Comparison of ENCODE assay signal across 8 mouse cellular contexts in genomic region chr19:5871683-5872082, GRCm38 (mm10). TPM values are rescaled to one million over a fixed set of nuclear protein-coding genes. Genes with fewer than 3 reads are reported as not detected.
A peak's percentile ranks its signal among the peaks of the same experiment; 100 is the strongest.
DNase-seq lines count a peak whose midpoint lies in the region; ATAC-seq and TF ChIP-seq lines count a peak whose summit lies in the region.

No protein-coding gene starts in this region.

- intact Hi-C loops in heart, postnatal 14 days (cut with DNase I): no loop called here
- intact Hi-C loops in left cerebral cortex, adult 2 months (cut with DNase I): no loop called here

- no peak for TF ChIP-seq CTCF in thymus, adult 2 months (IDR thresholded peaks at IDR 0.05; ENCODE audit: borderline replicate concordance, control insufficient read depth, extremely low read depth, insufficient read depth, low read length, poor library complexity)
- no peak for TF ChIP-seq CTCF in left cerebral cortex, adult 2 months (IDR thresholded peaks at IDR 0.05)

- TF ChIP-seq POLR2A in thymus, adult 2 months (IDR thresholded peaks at IDR 0.05; ENCODE audit: control insufficient read depth, extremely low read depth, insufficient read depth, low read length, poor library complexity): no peak

- peak overlapping the region; percentile 91 for H3K27ac ChIP-seq in heart, embryonic 11.5 days (ENCODE audit: low read depth, low read length)
- peak overlapping the region; percentile 64; the same call in 1 of the 2 replicates for H3K27ac ChIP-seq in thymus, adult 2 months (ENCODE audit: control insufficient read depth, insufficient read depth, low read length)
- H3K27ac ChIP-seq in liver, embryonic 13.5 days: 0 out of 2 replicates have a peak overlapping the region, but pooled peaks have one; percentile 60
- H3K27ac ChIP-seq in left cerebral cortex, adult 2 months: no peak overlapping the region

- WGBS in heart, embryonic 11.5 days (ENCODE audit: insufficient replicate concordance): 38% methylated on average over 6 of the region's 6 CpGs
- 19% methylated on average over 6 of the region's 6 CpGs for WGBS in thymus, adult 2 months
- WGBS in liver, embryonic 13.5 days (ENCODE audit: insufficient replicate concordance): 47% methylated on average over 6 of the region's 6 CpGs

- no peak overlapping the region for H3K4me3 ChIP-seq in heart, embryonic 11.5 days (ENCODE audit: low read depth, low read length)
- peak overlapping the region; percentile 31 for H3K4me3 ChIP-seq in thymus, adult 2 months (ENCODE audit: control insufficient read depth, insufficient read depth, low read length)
- no peak overlapping the region for H3K4me3 ChIP-seq in liver, embryonic 13.5 days (replicated peaks)
- no peak overlapping the region for H3K4me3 ChIP-seq in left cerebral cortex, adult 2 months

- H3K9me3 ChIP-seq in heart, embryonic 11.5 days (replicated peaks; ENCODE audit: control insufficient read depth, low read length): no peaks in the 10 kb centered on the region
- H3K9me3 ChIP-seq in liver, embryonic 13.5 days (replicated peaks): no peaks in the 10 kb centered on the region

- H3K4me1 ChIP-seq in heart, embryonic 11.5 days (ENCODE audit: control insufficient read depth, insufficient read depth, low read length): peaks cover 38% of the 10 kb centered on the region
- peaks cover 42% of the 10 kb centered on the region for H3K4me1 ChIP-seq in thymus, adult 2 months (replicated peaks; ENCODE audit: control insufficient read depth, insufficient read depth, low read length)
- peaks cover 54% of the 10 kb centered on the region for H3K4me1 ChIP-seq in liver, embryonic 13.5 days (replicated peaks)

- no peaks in the 10 kb centered on the region for H3K27me3 ChIP-seq in heart, embryonic 11.5 days (ENCODE audit: control insufficient read depth, insufficient read depth, low read length)
- no peaks in the 10 kb centered on the region for H3K27me3 ChIP-seq in thymus, adult 2 months (ENCODE audit: control insufficient read depth, insufficient read depth, low read length)
- H3K27me3 ChIP-seq in liver, embryonic 13.5 days: no peaks in the 10 kb centered on the region

- H3K4me2 ChIP-seq in heart, embryonic 11.5 days: peak overlapping the region; percentile 51
- peak overlapping the region; percentile 15; the same call in 1 of the 2 replicates for H3K4me2 ChIP-seq in liver, embryonic 13.5 days

- H3K9ac ChIP-seq in heart, embryonic 11.5 days (ENCODE audit: low read depth, low read length): peak overlapping the region; percentile 68
- H3K9ac ChIP-seq in liver, embryonic 13.5 days: no peak overlapping the region

- no peak; the same call in 1 of the 2 replicates for ATAC-seq in heart, embryonic 11.5 days (replicated peaks; ENCODE audit: insufficient number of reproducible peaks, low FRiP score, low TSS enrichment)
- no peak for ATAC-seq in liver, embryonic 13.5 days (ENCODE audit: low read depth)

- H3K36me3 ChIP-seq in heart, embryonic 11.5 days (ENCODE audit: control insufficient read depth, insufficient read depth, low read length): peaks cover 15% of the 10 kb centered on the region; the same call in 1 of the 2 replicates
- H3K36me3 ChIP-seq in thymus, adult 2 months (ENCODE audit: control insufficient read depth, insufficient read depth, low read length): peaks cover 27% of the 10 kb centered on the region
- H3K36me3 ChIP-seq in liver, embryonic 13.5 days: peaks cover 30% of the 10 kb centered on the region

- DNase-seq in heart, postnatal 14 days: no peak
- no peak for DNase-seq in thymus, adult 2 months
- no peak for DNase-seq in thymus, postnatal 36 days
- DNase-seq in liver, embryonic 13.5 days: no peak
- DNase-seq in yolk sac, embryonic 10.5 days (ENCODE audit: low spot score): peak; percentile 32
- DNase-seq in left cerebral cortex, adult 2 months (ENCODE audit: extremely low spot score in 1 of 2, low spot score in 2 of 2): no peak
- DNase-seq in gastrocnemius, postnatal 25 days: no peak

RNA-seq across cellular contexts. Expression of gene Frmd8, which starts 3.4 kb away (rescaled TPM):
- 15.4 and 19.3 TPM in 2 replicates for polyA plus RNA-seq in heart, embryonic 11.5 days (2014; fragmentation: Nextera tagmentation; extraction: Ambion mirVana)
- total RNA-seq in heart, postnatal 14 days (2021): 10 to 100 TPM; 15.6 to 15.8 TPM
- 121 and 129 TPM in 2 replicates for polyA plus RNA-seq in thymus, adult 2 months (2012; rRNA removed)
- polyA plus RNA-seq in liver, embryonic 13.5 days (2015; fragmentation: Nextera tagmentation; extraction: Ambion mirVana): 13.9 and 15.8 TPM in 2 replicates
- 10 to 100 TPM; 10.1 to 13.4 TPM for total RNA-seq in left cerebral cortex, adult 2 months (2021)
- 1 to 10 TPM; 3.7 to 6.4 TPM for total RNA-seq in gastrocnemius, postnatal 25 days (2021)

RNA-seq across cellular contexts. Expression of gene Slc25a45, which starts 5.9 kb away (rescaled TPM):
- 2.1 and 2.3 TPM in 2 replicates for polyA plus RNA-seq in heart, embryonic 11.5 days (2014; fragmentation: Nextera tagmentation; extraction: Ambion mirVana)
- total RNA-seq in heart, postnatal 14 days (2021): 1 to 10 TPM; 3.3 to 4.5 TPM
- 57.5 and 57.9 TPM in 2 replicates for polyA plus RNA-seq in thymus, adult 2 months (2012; rRNA removed)
- polyA plus RNA-seq in liver, embryonic 13.5 days (2015; fragmentation: Nextera tagmentation; extraction: Ambion mirVana): 5.7 and 6.8 TPM in 2 replicates
- total RNA-seq in left cerebral cortex, adult 2 months (2021): 1 to 10 TPM; 2.5 to 2.7 TPM
- total RNA-seq in gastrocnemius, postnatal 25 days (2021): 1 to 10 TPM in 1 of 2 experiments, under 1 TPM in 1; 0.59 to 1.3 TPM

RNA-seq across cellular contexts. Expression of gene Tigd3, which starts 22.3 kb away (rescaled TPM):
- polyA plus RNA-seq in heart, embryonic 11.5 days (2014; fragmentation: Nextera tagmentation; extraction: Ambion mirVana): 1.5 and 2.6 TPM in 2 replicates
- under 1 TPM; 0.79 to 0.93 TPM for total RNA-seq in heart, postnatal 14 days (2021)
- polyA plus RNA-seq in thymus, adult 2 months (2012; rRNA removed): 4.0 and 4.7 TPM in 2 replicates
- 2.5 TPM in 2 replicates for polyA plus RNA-seq in liver, embryonic 13.5 days (2015; fragmentation: Nextera tagmentation; extraction: Ambion mirVana)
- 1 to 10 TPM; 4.3 to 4.7 TPM for total RNA-seq in left cerebral cortex, adult 2 months (2021)
- under 1 TPM; 0.15 to 0.35 TPM for total RNA-seq in gastrocnemius, postnatal 25 days (2021)

RNA-seq across cellular contexts. Expression of gene Dpf2, which starts 41.1 kb away (rescaled TPM):
- 105 and 119 TPM in 2 replicates for polyA plus RNA-seq in heart, embryonic 11.5 days (2014; fragmentation: Nextera tagmentation; extraction: Ambion mirVana)
- total RNA-seq in heart, postnatal 14 days (2021): 100 to 1,000 TPM; 101 TPM
- polyA plus RNA-seq in thymus, adult 2 months (2012; rRNA removed): 175 and 194 TPM in 2 replicates
- polyA plus RNA-seq in liver, embryonic 13.5 days (2015; fragmentation: Nextera tagmentation; extraction: Ambion mirVana): 56.7 and 60.0 TPM in 2 replicates
- 100 to 1,000 TPM in 1 of 2 experiments, 10 to 100 TPM in 1; 94.8 to 100 TPM for total RNA-seq in left cerebral cortex, adult 2 months (2021)
- 10 to 100 TPM; 80.6 to 83.5 TPM for total RNA-seq in gastrocnemius, postnatal 25 days (2021)

RNA-seq across cellular contexts. Expression of gene Cdc42ep2, which starts 52.9 kb away (rescaled TPM):
- polyA plus RNA-seq in heart, embryonic 11.5 days (2014; fragmentation: Nextera tagmentation; extraction: Ambion mirVana): 6.3 and 7.6 TPM in 2 replicates
- 10 to 100 TPM in 1 of 2 experiments, 1 to 10 TPM in 1; 9.9 to 12.0 TPM for total RNA-seq in heart, postnatal 14 days (2021)
- polyA plus RNA-seq in thymus, adult 2 months (2012; rRNA removed): 5.1 and 5.8 TPM in 2 replicates
- polyA plus RNA-seq in liver, embryonic 13.5 days (2015; fragmentation: Nextera tagmentation; extraction: Ambion mirVana): 2.7 and 3.0 TPM in 2 replicates
- 1 to 10 TPM; 4.7 to 4.9 TPM for total RNA-seq in left cerebral cortex, adult 2 months (2021)
- total RNA-seq in gastrocnemius, postnatal 25 days (2021): 10 to 100 TPM; 12.0 to 13.0 TPM
